Mouse (Mus musculus): ENCODE data around the gene Noa1.

The Noa1 gene

GRCm38 (mm10) chr5:77252115-77252827, 57.6 kb downstream of the Noa1 start:
- DNase-seq, result no peak

GRCm38 (mm10) chr5:77251656-77252055, 58.2 kb downstream of the Noa1 start:
- DNase-seq, result no peak

GRCm38 (mm10) chr5:77250083-77250482, 59.8 kb downstream of the Noa1 start:
- DNase-seq, result no peak

- DNase-seq, result no peak
These were observed 63.9 kb downstream of the Noa1 start for GRCm38 (mm10) chr5:77245787-77246671.

GRCm38 (mm10) chr5:77245463-77245786, 64.5 kb downstream of the Noa1 start:
- no peak for DNase-seq

GRCm38 (mm10) chr5:77244331-77244987, 65.4 kb downstream of the Noa1 start:
- DNase-seq, result no peak
